Mouse (Mus musculus): Measurements from ENCODE around the gene Cend1. TPM values are rescaled to one million over a fixed set of nuclear protein-coding genes. Genes with fewer than 3 reads are reported as not detected.

Gene Cend1
- polyA plus RNA-seq, 1 experiment from 2014 or later = 0.25 TPM

DNA sequence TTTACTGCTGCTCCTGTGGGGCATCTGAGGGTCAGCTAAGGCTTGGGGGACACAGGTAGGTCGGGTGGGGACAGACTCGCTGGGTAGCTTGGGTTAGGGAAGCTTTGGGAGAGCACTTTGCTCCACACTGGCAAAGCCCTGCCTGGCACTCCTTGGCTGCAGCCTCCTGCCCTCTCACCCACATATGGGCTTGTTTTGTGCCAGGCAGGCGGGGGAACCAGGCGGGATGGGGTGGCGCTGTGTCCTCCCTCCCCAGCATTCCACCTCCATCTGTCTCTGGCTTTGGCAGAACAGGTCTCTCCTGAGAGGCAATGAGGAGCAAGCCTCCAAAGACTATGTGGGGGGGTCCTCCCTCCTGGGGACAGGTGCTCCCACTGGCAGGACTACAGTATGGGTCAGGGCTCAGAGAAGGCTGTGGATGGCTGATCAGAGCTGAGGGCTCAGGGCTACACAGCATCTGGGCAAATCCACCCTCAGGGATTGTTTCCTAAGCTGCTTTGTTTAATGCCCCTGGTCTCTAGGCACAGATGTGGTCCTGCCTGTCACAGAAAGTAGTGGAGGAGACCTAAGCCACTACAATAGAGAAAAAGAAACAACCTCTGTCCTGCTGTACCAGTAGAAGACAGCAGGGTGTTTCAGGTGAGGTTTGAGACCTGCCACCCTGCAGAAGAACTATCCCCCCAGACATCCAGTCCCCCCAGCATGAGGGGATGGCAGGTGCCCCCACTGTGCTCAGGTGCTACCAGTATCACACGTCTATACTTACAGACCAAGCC lies 3.6 kb upstream of the Cend1 start:
- Histone ChIP-seq H3K27me3 (replicated peaks; ENCODE audit: insufficient read depth, low read length) (no peaks in the 10 kb centered on the region), H3K4me2 (replicated peaks; ENCODE audit: low read depth, low read length) (no peak overlapping the region), H3K4me1 (ENCODE audit: insufficient read depth, low read depth, low read length) (peaks cover 16% of the 10 kb centered on the region), H3K27ac (ENCODE audit: low read length) (no peak overlapping the region), H3K9me3 (ENCODE audit: low read length) (no peaks in the 10 kb centered on the region), H3K36me3 (ENCODE audit: insufficient read depth, low read length) (no peaks in the 10 kb centered on the region; the same call in 1 of the 2 replicates), H3K4me3 (ENCODE audit: low read depth, low read length) (no peak overlapping the region), H3K9ac (replicated peaks; ENCODE audit: low read depth) (no peak overlapping the region)
- ATAC-seq (no peak), DNase-seq (ENCODE audit: low spot score) (no peak)
- 90% methylated on average over 6 of the region's 6 CpGs for WGBS
- TF ChIP-seq CTCF (IDR thresholded peaks at IDR 0.05) = no peak
- no peak for TF ChIP-seq EP300 (IDR thresholded peaks at IDR 0.05)

DNA sequence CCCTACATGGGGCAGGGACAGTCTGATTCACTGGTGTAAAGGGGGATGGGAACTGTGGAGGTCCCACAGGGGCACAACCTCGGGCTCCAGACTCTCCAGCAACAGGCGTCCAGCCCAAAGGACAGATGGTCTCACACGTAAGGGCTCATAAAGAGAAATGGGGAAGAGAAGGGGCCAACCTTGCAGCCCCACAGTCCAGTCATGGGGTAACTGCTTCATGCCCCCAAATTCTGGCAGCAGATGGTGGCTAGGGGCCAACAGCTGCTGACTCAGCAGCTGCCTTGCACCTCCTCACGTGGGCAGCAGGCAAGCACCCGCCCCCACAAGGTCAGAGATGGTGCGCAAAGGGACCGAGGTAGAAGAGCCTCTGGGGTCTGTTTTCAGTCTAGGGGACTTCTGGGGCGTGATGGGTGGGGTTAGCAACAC lies 2.9 kb upstream of the Cend1 start:
- 77% methylated on average over 8 of the region's 8 CpGs for WGBS
- no peak for ATAC-seq
- no peak overlapping the region for H3K4me2 ChIP-seq (replicated peaks; ENCODE audit: low read depth, low read length)

GRCm38 (mm10) chr7:141431434-141432185 lies 2.3 kb upstream of the Cend1 start:
- Histone ChIP-seq H3K4me1 (ENCODE audit: insufficient read depth, low read depth, low read length) (peaks cover 12% of the 10 kb centered on the region), H3K36me3 (ENCODE audit: insufficient read depth, low read length) (no peaks in the 10 kb centered on the region; the same call in 1 of the 2 replicates), H3K9ac (replicated peaks; ENCODE audit: low read depth) (no peak overlapping the region), H3K4me2 (replicated peaks; ENCODE audit: low read depth, low read length) (no peak overlapping the region), H3K4me3 (ENCODE audit: low read depth, low read length) (no peak overlapping the region), H3K9me3 (ENCODE audit: low read length) (no peaks in the 10 kb centered on the region), H3K27ac (ENCODE audit: low read length) (no peak overlapping the region), H3K27me3 (replicated peaks; ENCODE audit: insufficient read depth, low read length) (no peaks in the 10 kb centered on the region)
- DNase-seq (ENCODE audit: low spot score) (no peak), ATAC-seq (no peak)
- no peak for TF ChIP-seq CTCF (IDR thresholded peaks at IDR 0.05)
- no peak for TF ChIP-seq EP300 (IDR thresholded peaks at IDR 0.05)
- WGBS = 90% methylated on average over 19 of the region's 19 CpGs

More for the DNA sequence above, 2.9 kb upstream of the Cend1 start:
- H3K27me3 ChIP-seq (replicated peaks; ENCODE audit: insufficient read depth, low read length) = no peaks in the 10 kb centered on the region
- H3K36me3 ChIP-seq (ENCODE audit: insufficient read depth, low read length) = no peaks in the 10 kb centered on the region; the same call in 1 of the 2 replicates
- H3K27ac ChIP-seq (ENCODE audit: low read length) = no peak overlapping the region
- H3K4me1 ChIP-seq (ENCODE audit: insufficient read depth, low read depth, low read length) = peaks cover 16% of the 10 kb centered on the region
- H3K9ac ChIP-seq (replicated peaks; ENCODE audit: low read depth) = no peak overlapping the region
- no peak overlapping the region for H3K4me3 ChIP-seq (ENCODE audit: low read depth, low read length)
- H3K9me3 ChIP-seq (ENCODE audit: low read length) = no peaks in the 10 kb centered on the region
- no peak for DNase-seq (ENCODE audit: low spot score)
- TF ChIP-seq EP300 (IDR thresholded peaks at IDR 0.05) (no peak), CTCF (IDR thresholded peaks at IDR 0.05) (no peak)

- no peak for DNase-seq (ENCODE audit: low spot score)
- no peaks in the 10 kb centered on the region; the same call in 1 of the 2 replicates for H3K36me3 ChIP-seq (ENCODE audit: insufficient read depth, low read length)
- no peak for ATAC-seq
- no peaks in the 10 kb centered on the region for H3K27me3 ChIP-seq (replicated peaks; ENCODE audit: insufficient read depth, low read length)
- H3K4me1 ChIP-seq (ENCODE audit: insufficient read depth, low read depth, low read length) = peaks cover 11% of the 10 kb centered on the region
- 96% methylated on average over 9 of the region's 9 CpGs for WGBS
- H3K27ac ChIP-seq (ENCODE audit: low read length) = no peak overlapping the region
- H3K9me3 ChIP-seq (ENCODE audit: low read length) = no peaks in the 10 kb centered on the region
- H3K4me2 ChIP-seq (replicated peaks; ENCODE audit: low read depth, low read length) = no peak overlapping the region
- no peak for TF ChIP-seq CTCF (IDR thresholded peaks at IDR 0.05)
- TF ChIP-seq EP300 (IDR thresholded peaks at IDR 0.05) = no peak
- H3K4me3 ChIP-seq (ENCODE audit: low read depth, low read length) = no peak overlapping the region
- H3K9ac ChIP-seq (replicated peaks; ENCODE audit: low read depth) = no peak overlapping the region
These were observed 1.4 kb upstream of the Cend1 start for GRCm38 (mm10) chr7:141430585-141431240.

DNA sequence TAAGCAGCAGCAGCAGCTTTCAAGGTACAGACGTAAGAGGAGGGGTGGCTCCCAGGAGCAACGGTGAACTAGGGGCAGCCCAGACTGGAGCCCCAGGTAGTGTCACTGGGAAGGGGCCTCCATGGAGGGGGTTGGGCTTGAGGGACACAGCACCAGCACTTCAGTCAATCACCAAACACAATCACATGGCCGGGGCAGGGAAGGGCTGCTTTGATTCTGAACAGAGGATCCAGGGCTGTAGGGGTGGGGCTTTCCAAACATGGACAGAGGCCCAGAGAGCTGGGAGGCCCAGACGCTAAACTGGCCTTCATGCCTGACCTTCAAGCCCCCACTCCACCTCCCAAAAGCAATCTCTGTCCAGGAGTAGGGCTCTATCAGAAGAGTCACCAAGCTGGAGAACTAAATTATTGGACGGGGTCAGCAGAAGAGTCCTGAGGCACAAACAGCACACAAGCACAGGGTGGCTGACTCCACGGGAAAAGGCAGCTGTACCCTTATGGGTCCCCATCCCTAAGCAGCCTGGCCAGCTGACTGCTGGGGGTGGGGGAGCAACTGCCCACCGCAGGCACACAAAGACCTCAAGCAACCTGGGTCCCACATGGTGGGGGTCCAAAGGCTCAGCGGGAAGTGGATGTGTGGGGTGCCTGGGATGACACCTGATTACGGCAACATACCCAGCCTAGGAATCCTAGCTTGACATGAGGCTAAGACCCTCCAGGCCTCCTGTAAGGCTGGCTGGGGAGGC lies 721 bp upstream of the Cend1 start:
- Histone ChIP-seq H3K9ac (replicated peaks; ENCODE audit: low read depth) (no peak overlapping the region), H3K27ac (ENCODE audit: low read length) (no peak overlapping the region), H3K27me3 (replicated peaks; ENCODE audit: insufficient read depth, low read length) (no peaks in the 10 kb centered on the region), H3K36me3 (ENCODE audit: insufficient read depth, low read length) (no peaks in the 10 kb centered on the region; the same call in 1 of the 2 replicates), H3K4me3 (ENCODE audit: low read depth, low read length) (no peak overlapping the region), H3K4me2 (replicated peaks; ENCODE audit: low read depth, low read length) (no peak overlapping the region), H3K9me3 (ENCODE audit: low read length) (no peaks in the 10 kb centered on the region), H3K4me1 (ENCODE audit: insufficient read depth, low read depth, low read length) (peaks cover 8% of the 10 kb centered on the region)
- TF ChIP-seq EP300 (IDR thresholded peaks at IDR 0.05) = no peak
- TF ChIP-seq CTCF (IDR thresholded peaks at IDR 0.05) = no peak
- DNase-seq (ENCODE audit: low spot score) = no peak
- WGBS = 60% methylated on average over 9 of the region's 9 CpGs
- ATAC-seq = no peak
